Mouse (Mus musculus): ENCODE data around the gene Uba2.

DNA sequence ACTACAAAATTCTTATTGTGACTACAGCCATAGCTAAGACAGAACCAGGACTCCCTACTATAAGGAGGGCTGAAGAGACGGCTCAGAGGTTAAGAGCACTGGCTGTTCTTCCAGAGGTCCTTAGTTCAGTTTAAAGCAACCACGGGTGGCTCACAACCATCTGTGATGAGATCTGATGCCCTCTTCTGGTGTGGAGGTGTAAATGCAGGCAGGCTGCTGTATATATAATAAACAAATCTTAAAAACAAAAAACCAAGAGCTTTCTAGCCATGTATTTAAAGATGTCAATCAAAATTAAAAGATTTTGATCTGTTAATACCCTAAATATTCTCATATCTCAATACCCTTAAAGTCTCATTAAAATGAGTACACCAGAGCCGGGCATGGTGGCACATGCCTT is 10.2 kb downstream of the Uba2 start:
- TF ChIP-seq POLR2A (IDR thresholded peaks at IDR 0.05; ENCODE audit: insufficient read depth, low read depth, low read length): no peak
- TF ChIP-seq CTCF (IDR thresholded peaks at IDR 0.05): peak; percentile 44
